Mouse (Mus musculus) yolk sac, embryonic 10.5 days (tissue): ENCODE data around the gene Flt3l.

Experiments used
- DNase-seq: peaks from one replicate; pipeline ENCODE4 v3.0.0-alpha.2; 2017; ENCODE audit warnings: low spot score

Gene Flt3l

DNA sequence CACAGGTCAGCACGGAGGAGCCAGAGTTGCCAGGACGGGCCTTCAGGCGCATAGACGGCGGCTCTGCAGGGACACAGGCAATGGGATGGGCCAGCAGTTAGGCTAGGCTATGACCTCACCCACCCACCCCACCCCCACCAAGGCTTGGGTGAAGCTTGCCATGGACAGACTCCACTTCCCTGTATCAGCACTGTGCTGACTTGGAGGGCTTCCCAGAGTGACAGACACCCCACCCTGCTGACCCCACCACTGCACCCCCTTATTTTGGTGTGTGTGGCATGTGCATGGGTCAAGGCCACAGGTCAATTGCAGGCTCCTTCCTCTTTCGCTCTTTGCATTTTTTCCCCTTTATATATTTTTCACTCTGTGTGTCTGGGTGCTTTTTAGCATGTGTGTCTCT lies 40.9 kb downstream of the Flt3l start:
- DNase-seq, result no peak

DNA sequence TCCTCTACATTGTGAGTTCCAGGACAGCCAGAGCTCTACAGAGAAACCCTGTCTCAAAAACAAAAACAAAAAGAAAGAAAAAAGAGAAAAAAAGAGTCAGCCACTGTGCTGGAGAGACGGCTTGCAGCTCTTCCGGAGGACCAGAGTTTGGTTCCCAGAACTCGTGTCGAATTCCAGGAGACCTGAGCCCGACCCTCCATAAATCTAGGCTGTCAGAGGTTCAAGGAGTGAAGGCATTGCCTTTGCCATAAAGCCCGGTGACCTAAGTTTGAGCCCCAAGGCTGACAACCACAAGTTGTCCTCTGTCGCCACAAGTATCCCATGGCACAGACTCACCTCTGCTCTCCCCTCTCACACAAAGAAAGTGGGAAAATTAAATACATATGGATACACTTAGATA lies 42.1 kb downstream of the Flt3l start:
- no peak for DNase-seq

DNA sequence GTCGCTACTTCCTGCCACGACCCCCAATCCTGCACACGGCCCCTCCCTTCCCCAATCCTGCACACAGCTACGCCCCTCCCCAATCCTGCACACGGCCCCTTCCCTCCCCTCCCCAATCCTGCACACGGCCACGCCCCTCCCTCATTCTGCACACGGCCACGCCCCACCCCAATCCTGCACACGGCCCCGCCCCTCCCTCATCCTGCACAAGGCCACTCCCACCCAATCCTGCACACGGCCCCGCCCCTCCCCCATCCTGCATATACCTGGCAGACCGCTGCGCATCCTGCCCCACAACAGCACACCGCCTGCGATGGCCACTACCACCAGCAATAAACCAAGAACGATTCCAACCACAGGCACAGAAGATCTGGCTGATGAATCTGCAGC lies 42.7 kb downstream of the Flt3l start:
- DNase-seq, result peak; percentile 50

DNA sequence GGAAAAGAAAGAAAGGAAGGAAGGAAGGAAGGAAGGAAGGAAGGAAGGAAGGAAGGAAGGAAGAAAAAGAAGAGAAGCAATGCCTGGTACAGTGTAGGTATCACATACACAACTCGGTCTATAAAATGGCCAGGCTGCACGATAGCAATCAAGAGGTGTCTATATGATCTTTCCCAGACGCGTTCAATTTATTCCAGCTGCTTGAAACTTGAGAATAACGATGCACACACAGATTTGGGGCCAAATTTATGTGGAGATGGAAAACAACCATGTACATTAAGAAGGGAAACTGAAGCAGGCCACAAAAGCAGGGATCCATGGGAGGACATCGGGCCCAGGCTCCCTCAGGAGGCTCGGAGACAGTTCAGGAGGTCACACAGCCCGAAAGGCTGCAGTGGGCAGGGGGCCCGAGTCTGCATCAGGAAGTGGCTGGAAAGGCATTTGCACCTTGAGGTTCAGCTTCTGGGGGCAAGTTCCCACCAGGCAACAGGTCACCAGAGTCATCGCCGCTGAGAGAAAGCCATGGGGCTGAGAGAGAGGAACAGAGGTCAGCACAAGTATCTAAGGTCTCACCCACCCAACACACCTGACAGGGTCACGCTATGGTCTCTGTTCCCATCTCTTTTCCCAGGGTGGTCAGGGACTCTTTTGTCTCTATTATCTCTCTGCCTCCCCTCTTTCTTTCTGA lies 43.3 kb downstream of the Flt3l start:
- no peak for DNase-seq

DNA sequence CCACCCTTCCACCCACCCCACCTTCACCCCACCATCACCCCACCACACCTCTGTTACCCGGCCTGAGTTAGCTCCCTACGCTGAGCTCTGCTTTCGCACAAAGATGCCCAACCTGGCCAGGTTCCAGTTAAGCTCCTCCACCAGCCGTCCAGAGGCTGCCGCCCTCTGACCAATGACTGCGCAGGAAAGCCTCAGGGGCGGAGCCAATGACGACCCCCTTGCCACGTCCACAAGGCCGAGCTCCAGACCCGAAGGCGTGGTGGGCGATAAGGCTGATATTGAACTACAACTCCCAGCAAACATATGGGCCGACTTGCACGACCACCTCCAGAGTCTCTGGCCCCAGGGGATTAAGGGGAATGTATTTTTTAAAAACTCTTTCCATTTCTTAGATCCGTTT lies 44.2 kb downstream of the Flt3l start, which contains the start of gene Rcn3:
Gene Rcn3 (minus strand): TSS at position 174 of the 400 bp plus-strand sequence.
- peak; percentile 96 for DNase-seq

DNA sequence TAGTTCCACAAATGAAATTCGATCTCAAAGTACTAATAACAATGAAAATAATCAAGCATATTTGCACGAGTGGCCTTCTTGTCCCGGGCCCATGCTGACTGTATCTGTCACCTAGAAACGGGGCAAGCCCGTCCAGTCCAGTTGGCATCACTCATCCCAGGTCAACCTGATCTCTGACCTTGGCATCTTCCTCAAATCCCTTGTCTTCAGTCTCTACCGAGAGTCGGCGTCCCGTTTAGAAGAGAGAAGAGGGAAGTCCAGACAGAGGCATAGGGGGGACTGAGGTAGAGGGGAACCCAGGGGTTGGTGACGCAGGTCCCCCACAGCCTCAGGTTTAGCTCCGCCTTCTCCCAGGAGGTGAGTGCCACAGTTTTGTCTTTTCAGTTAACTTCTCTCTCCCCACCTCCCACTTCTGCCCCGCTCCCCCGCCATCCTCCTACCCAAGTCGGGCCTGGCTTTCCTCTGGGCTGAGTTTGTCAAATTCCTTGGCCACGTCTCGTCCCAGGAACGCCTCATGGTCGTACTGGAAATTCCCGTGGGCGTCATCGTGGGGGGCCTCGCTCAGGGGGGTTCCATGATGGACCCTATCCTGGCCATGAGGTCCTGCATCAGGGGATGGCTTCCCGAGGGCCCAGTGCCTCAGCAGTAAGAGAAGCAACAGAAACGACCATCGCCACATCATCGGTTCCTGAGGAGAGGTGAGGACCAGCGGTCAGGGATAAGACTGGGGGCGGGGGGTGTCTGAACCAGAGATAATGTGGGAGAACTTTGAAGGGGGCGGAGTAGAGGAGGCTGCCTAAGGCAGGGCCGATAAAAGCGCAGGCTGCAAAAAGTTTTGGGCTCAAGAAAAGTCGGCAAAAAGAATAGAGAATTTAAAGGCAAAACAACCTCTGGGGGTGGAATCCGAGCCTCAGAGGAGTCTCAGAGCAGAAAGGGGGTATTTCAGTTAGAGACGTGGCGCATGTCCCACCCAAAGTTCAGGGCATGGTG lies 44.9 kb downstream of the Flt3l start:
- DNase-seq, result peak; percentile 54

DNA sequence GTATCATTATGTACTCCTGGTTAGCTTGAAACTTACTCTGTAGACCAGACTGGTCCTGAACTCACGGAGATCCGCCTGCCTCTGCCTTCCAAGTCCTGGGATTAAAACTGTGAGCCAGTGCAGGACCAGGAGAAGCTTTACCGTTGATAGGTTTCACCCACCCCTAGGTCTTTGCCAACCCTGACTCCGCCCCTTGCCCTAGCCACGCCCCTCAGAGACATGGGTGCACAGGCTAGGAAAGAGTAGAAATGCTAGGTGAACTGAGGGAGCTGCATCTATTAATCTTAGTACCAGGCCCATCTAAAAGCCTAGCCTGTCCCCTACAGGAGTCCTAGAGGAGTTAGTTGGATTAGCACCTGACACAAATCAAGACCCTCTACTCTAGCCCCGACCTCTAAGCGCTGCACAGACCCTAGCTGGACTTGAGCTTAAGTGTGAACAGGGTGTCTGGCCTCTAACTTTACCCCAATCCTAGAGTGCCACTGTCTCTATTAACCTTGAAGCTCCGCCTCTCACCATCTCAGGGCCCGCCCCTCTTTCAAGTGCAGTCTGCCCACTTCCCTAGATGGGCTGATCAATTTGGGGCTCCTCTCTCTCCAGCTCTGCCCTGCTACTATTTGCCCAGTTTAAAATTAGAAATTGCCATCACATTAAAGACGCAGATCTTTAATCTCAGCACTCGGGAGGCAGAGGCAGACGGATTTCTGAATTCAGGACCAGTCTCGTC lies 45.8 kb downstream of the Flt3l start:
- DNase-seq, result no peak

DNA sequence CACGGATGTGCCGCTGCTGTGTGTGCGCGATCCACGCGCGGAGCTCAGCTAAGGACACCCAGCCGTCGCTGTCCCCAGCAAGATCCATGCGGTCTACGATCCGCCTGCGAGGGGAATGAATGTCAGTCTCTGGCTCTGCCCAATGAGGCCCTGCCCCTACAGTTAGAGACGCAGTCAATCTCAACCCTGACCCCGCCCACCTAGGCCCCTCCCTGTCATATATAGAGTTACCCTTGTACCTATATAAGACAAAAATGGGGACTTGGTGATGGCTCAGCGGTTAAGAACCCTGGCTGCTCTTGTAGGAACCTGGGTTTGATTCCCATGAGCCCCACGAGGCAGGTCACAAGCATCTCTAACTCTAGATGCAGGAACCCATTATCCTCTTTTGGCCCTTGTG lies 47.6 kb downstream of the Flt3l start:
- DNase-seq, result no peak

DNA sequence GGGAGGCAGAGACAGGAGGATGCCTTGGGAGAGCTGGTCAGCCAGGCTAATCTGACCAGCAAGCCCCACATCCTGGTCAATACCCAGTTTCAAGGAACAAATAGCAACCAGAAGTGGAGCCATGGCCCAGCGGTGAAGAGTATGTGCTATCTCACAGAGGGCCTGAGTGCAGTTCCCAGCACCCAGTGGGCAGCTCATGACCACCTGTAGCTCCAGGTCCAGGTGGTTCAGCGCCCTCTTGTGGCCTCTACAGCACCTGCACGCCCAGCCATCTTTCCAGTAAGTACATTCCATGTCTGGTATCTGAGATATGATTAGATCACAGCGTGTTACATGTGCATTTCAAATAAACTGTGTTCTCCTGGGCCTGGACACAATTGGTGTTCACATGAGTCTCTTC lies 50.1 kb downstream of the Flt3l start:
- no peak for DNase-seq

DNA sequence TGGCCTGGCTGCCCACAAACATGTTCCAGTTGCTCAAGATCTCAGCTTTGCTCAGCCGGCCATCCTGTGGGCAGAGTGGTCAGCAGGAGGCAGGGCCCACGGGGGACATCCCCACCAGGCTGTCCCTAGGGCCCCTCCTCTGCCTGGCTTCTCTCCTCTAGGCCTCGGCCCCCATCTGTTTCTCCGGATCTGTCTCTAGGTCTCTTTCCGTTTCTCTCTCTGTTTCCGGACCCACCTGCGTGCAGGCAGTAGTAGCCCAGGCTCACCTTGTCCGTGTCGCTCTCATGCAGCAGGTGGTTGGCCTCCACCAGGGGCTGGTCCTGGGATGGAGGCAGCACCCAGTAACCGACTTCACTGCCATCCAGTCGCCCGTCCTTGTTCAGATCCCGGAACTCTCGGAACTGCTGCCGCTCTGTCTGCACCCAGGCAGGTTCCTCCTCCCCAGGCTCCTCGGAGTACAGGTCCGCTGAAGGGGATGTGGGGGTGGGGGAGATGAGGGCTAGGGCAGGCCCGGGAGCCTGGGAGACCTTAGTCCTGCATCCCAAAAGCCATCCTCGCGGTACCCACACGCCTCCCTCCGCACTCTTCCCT lies 52.8 kb downstream of the Flt3l start:
- no peak for DNase-seq

DNA sequence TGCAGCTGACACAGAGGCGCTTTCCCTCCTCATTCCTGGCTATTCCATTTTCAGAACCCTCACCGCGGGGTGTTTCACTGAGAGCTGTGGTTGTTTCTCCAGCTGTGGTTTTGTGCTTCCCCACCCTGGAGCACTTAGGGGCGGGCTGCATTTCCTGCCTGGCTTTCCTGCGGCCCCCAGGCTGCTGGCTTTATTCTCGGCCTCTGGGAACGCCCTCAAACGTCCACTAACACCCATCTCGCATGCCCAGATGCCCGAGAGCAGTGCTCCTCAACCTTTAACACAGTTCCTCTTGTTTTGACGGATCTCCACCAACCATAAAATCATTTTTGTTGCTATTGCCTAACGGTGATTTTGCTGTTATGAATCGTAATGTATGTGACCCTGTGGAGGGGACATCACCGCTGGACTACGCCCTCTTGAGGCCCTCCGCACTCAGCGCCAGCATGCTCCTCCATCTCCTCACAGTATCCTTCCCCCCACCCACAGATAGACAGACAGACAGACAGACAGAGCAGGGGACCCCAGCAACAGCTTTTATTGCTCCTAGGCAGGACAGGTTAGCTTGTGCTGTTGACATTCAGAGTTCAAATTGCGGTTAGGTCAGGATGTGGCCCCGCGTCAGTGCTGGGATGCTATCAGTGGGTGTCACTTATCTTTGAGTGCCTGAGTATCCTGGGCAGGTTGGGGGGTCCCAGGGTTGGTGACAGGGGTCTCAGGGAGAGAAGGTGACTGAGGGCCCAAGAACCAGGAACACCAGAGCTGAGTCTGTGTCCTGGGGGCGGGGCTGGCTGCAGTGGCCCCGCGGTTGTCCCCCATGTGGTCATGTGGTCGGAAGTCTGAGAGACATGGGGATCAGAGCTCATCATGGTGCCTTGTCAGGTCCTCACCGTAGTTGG lies 53.6 kb downstream of the Flt3l start:
- no peak for DNase-seq

DNA sequence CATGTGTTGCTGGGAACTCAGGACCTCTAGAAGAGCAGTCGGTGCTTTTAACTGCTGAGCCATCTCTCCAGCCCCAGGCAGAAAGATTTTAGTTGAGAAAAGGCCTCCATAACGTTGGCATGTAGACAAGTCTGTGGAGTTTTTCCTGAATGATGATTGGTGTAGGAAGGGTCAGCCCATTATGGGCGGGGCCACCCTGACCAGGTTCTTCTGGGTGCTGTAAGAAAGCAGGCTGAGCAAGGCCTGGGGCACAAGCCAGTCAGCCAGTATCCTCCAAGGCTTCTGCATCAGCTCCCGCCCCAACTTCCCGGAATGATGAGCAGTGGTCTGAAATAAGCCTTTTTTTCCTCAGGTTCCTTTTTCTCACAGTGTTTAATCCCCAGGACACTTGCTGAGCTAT lies 55.2 kb downstream of the Flt3l start:
- DNase-seq, result no peak

DNA sequence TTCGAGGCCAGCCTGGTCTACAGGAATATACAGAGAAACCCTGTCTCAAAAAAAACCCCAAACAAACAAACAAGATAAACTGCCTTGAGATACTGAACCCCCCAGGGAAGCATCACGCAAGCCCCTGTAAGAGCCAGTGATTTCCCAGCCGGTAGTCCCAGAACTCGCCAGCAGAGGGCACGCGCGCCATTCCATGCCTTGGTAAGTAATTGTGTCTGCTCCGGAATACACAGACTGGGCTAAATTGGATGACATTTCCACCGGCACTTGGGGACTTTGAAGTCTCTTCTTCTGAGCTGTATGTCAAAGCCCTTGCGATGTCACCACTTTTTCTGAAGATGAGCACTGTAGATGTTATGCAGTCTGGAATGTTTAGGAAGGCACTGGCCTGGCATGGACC lies 56.4 kb downstream of the Flt3l start:
- DNase-seq, result peak; percentile 84
